Mouse (Mus musculus) CH12.LX (cell line): ENCODE results near the gene Cog3. TPM values are rescaled to one million over a fixed set of nuclear protein-coding genes. Genes with fewer than 3 reads are reported as not detected.

Experiments
- polyA plus RNA-seq: library from polyadenylated mRNA; unstranded; fragments of >175 nt; gene quantifications from 2 replicates; pipeline ENCODE4 v1.2.1, GENCODE M21; 2012; ENCODE audit warnings: low read depth; ENCODE audit not compliant: insufficient read length
- total RNA-seq, 2 experiments: library from RNA; depleted of rRNA; stranded (reverse); fragments of 300-350 nt in 1 of 2; fragments of >200 nt in 1 of 2; gene quantifications; 2 replicates each; pipeline ENCODE4 v1.2.3; 2012 to 2014

The Cog3 gene
- total and polyA plus RNA-seq, 3 experiments: 13.6 to 21.0 (median 15.3) TPM

Other genes starting within 250 kb of the Cog3 start
- not detected in 2 replicates for gene Spert, start 161.4 kb downstream of the Cog3 start, total RNA-seq (2012; rRNA removed)
- gene Spert, start 161.4 kb downstream of the Cog3 start, total RNA-seq (2014; rRNA removed): not detected in 2 replicates
- gene Spert, start 161.4 kb downstream of the Cog3 start, polyA plus RNA-seq: not detected in 2 replicates
- not detected in 2 replicates for gene Erich6b, start 112.3 kb downstream of the Cog3 start, total RNA-seq (2012; rRNA removed)
- not detected in 2 replicates for gene Erich6b, start 112.3 kb downstream of the Cog3 start, total RNA-seq (2014; rRNA removed)
- gene Erich6b, start 112.3 kb downstream of the Cog3 start, polyA plus RNA-seq: not detected in 2 replicates
- gene Slc25a30, start 32.5 kb upstream of the Cog3 start, total RNA-seq (2012; rRNA removed): 10.7 and 18.2 TPM in 2 replicates
- gene Slc25a30, start 32.5 kb upstream of the Cog3 start, total RNA-seq (2014; rRNA removed): 15.5 and 17.0 TPM in 2 replicates
- 8.3 and 9.6 TPM in 2 replicates for gene Slc25a30, start 32.5 kb upstream of the Cog3 start, polyA plus RNA-seq
- gene Tpt1, start 90.6 kb upstream of the Cog3 start, total RNA-seq (2012; rRNA removed): 698 and 751 TPM in 2 replicates
- 1,876 and 2,057 TPM in 2 replicates for gene Tpt1, start 90.6 kb upstream of the Cog3 start, total RNA-seq (2014; rRNA removed)
- gene Tpt1, start 90.6 kb upstream of the Cog3 start, polyA plus RNA-seq: 1,607 and 1,716 TPM in 2 replicates
- gene Kctd4, start 200.5 kb upstream of the Cog3 start, total RNA-seq (2012; rRNA removed): 0.08 TPM in 1 of 2 replicates, not detected in the other
- not detected in 2 replicates for gene Kctd4, start 200.5 kb upstream of the Cog3 start, total RNA-seq (2014; rRNA removed)
- 0.05 and 0.06 TPM in 2 replicates for gene Kctd4, start 200.5 kb upstream of the Cog3 start, polyA plus RNA-seq